Mouse (Mus musculus) liver, embryonic 14.5 days (tissue): ENCODE measurements around the gene Larp1.

Experiments used
- CTCF ChIP-seq: IDR thresholded peaks from 2 replicates; pipeline ENCODE4 v1.5.1; 2016; ENCODE audit warnings: antibody characterized with exemption, low read depth, control low read depth
- EP300 ChIP-seq: IDR thresholded peaks from 2 replicates; pipeline ENCODE4 v1.6.1; 2016; ENCODE audit warnings: antibody characterized with exemption, low read depth

DNA sequence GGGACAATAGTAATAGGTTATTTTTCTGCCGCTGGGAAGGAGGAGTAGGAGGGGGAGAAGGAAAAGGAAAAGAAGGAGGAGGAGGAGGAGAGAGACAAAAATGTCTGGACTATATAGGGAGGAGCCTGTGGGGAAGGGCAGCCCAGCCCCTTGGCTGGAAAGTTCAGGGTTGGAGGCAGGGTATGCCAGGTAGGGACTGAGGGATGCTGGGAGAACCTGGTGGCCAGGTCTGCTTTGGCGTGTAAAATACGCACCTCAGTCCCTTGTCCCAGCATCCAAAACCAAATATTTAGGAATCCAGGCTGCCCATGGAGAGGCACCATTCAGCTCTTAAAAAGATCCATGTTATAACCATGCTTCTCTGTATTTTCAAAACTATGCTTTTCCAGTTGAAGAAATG is 93.3 kb downstream of the Larp1 start:
- no peak for TF ChIP-seq CTCF
- no peak for TF ChIP-seq EP300
